Mouse (Mus musculus): Measurements from ENCODE around the gene Rbfox1. TPM values are rescaled to one million over a fixed set of nuclear protein-coding genes. Genes with fewer than 3 reads are reported as not detected.

Rbfox1 gene
- polyA plus RNA-seq, 1 experiment from 2014 or later: 148 TPM

DNA sequence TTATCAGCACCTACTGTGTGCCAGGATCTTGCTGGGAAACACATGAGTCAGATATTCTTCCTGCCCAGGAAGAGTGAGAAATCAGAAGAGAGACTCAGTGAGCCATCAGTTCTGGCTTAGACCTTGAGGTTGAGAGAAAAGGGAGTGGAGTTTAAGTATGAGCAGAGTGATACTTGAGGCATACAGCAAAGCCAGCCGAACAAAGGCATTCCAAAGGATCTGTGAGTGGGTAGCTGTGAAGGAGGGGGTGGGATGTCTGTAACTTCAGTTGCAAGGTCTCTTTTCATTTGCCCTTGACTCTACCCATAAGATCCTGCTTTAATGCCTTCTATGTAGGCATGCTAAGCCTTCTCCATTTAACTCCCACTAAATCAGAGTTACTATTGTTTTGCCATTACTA lies 1359.2 kb downstream of the Rbfox1 start:
- no peak for ATAC-seq (ENCODE audit: low FRiP score)
- Histone ChIP-seq H3K9me3 (no peaks in the 10 kb centered on the region), H3K27me3 (no peaks in the 10 kb centered on the region), H3K4me2 (no peak overlapping the region), H3K27ac (no peak overlapping the region), H3K9ac (no peak overlapping the region), H3K36me3 (no peaks in the 10 kb centered on the region), H3K4me1 (replicated peaks) (no peaks in the 10 kb centered on the region), H3K4me3 (no peak overlapping the region)
- 63% methylated on average over 1 of the region's 1 CpGs for WGBS

DNA sequence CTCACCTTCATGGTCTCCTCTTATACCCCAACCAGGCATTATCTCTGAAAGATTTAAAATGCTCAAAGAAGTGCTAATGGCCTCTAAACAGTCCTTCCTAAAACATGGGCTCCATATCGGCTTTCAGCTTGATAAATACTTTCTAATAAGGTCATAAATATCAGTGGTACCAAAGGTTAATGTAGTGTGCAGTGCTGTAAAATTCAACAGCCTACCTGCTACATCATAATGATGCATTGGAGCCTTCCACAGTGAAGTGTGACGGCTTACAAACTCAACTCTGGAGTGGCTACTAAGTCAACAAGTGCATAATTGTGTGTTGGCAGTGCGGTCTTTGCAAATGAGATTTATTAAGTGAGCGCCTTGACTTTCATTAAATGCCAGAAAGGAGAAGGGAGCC lies 1366.5 kb downstream of the Rbfox1 start:
- Histone ChIP-seq H3K4me2 (no peak overlapping the region), H3K9me3 (no peaks in the 10 kb centered on the region), H3K27me3 (no peaks in the 10 kb centered on the region), H3K4me3 (no peak overlapping the region), H3K36me3 (no peaks in the 10 kb centered on the region), H3K4me1 (replicated peaks) (peaks cover 7% of the 10 kb centered on the region; the same call in 1 of the 2 replicates), H3K27ac (no peak overlapping the region), H3K9ac (no peak overlapping the region)
- no peak for ATAC-seq (ENCODE audit: low FRiP score)
- 74% methylated on average over 4 of the region's 4 CpGs for WGBS

DNA sequence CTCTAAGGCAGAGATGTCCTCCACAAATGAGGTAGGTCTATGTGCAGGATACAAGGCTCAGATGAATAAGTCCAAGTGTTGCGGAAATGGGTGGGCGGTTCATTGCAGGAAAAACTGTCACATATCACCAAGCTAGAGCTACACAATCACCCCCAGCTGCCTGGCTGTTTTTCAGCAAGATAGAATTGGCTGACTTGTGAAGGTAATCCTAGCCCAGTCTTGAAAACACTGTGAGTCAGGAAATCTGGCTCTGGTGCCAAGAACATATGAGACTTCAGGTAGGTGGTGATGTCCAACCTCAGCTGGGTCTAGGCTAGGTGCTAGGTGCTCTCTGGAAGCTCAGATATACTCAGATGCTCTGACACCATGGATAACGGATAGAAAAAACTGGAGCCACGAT lies 1372.2 kb downstream of the Rbfox1 start:
- Histone ChIP-seq H3K27me3 (no peaks in the 10 kb centered on the region), H3K4me3 (no peak overlapping the region), H3K9ac (no peak overlapping the region), H3K36me3 (no peaks in the 10 kb centered on the region), H3K27ac (no peak overlapping the region), H3K9me3 (no peaks in the 10 kb centered on the region), H3K4me1 (replicated peaks) (no peaks in the 10 kb centered on the region), H3K4me2 (no peak overlapping the region)
- no peak for ATAC-seq (ENCODE audit: low FRiP score)
- WGBS: 96% methylated on average over 4 of the region's 4 CpGs

DNA sequence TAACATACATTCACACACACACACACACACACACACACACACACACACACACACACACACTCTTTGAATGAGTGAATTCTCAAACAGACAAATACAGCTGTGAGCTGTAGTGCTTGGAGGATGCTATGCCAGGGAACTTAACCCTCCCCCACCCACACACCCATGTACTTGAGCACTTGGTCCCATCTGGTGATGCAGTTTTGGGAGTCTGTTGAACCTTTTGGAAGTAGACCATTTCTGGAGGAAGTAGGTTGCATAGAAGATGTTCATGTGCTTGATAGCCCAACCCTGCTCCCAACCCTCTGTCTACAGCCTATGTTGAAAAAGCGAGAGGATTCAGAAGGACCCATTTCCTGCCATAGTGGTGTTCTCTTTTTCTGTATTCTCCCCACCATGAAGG lies 1378.1 kb downstream of the Rbfox1 start:
- Histone ChIP-seq H3K27me3 (no peaks in the 10 kb centered on the region), H3K4me1 (replicated peaks) (0 out of 2 replicates have a peak, but pooled peaks cover 5% of the 10 kb centered on the region), H3K4me2 (no peak overlapping the region), H3K36me3 (no peaks in the 10 kb centered on the region), H3K9me3 (no peaks in the 10 kb centered on the region), H3K9ac (no peak overlapping the region), H3K27ac (no peak overlapping the region), H3K4me3 (no peak overlapping the region)
- ATAC-seq (ENCODE audit: low FRiP score): no peak
- WGBS: 100% methylated on average over 1 of the region's 1 CpGs

DNA sequence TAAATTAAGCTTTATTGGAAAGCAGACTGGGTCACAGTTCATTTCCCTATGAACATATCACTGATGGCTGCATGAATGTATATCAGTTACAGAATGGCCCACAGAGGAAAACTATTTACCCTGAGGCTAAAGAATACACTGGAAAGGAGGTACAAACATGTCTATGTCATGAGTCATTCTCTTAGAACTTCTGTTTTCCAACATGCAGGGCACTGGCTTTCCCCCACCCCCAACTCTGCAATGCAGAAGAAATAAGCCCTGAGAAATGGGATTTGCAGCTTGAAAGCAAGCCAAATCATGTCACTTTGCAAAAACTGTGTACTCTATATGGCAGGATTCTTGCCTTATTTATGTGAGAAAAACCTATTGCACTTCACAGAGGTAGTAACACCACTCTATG lies 1380.6 kb downstream of the Rbfox1 start:
- Histone ChIP-seq H3K9me3 (no peaks in the 10 kb centered on the region), H3K36me3 (no peaks in the 10 kb centered on the region), H3K4me1 (replicated peaks) (peaks cover 5% of the 10 kb centered on the region; the same call in 1 of the 2 replicates), H3K27me3 (no peaks in the 10 kb centered on the region), H3K9ac (no peak overlapping the region), H3K4me2 (no peak overlapping the region), H3K4me3 (no peak overlapping the region), H3K27ac (no peak overlapping the region)
- no peak for ATAC-seq (ENCODE audit: low FRiP score)

DNA sequence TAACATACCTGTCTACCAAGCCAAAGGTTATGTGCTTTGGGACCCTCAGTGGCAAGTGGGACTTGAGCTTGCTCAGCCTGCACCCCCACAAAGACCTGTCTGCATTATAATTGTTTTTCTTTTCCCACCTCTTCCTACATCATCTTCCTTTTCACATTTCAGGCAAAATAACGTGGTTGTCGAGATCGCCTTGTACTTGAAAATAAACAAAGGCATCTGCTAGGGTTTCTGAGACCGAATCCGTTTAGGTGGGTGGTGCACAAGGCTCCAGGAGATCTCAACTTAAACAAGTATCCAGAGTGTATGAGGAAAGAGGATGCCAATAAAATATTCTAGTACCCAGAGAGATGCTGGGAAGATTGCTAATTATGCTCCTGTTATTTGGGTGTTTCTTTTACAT lies 1390.3 kb downstream of the Rbfox1 start:
- H3K4me2 ChIP-seq: no peak overlapping the region
- no peaks in the 10 kb centered on the region for H3K27me3 ChIP-seq
- WGBS: 86% methylated on average over 5 of the region's 5 CpGs
- no peaks in the 10 kb centered on the region for H3K9me3 ChIP-seq
- no peak overlapping the region for H3K4me3 ChIP-seq
- H3K9ac ChIP-seq: no peak overlapping the region
- no peak overlapping the region for H3K27ac ChIP-seq
- 0 out of 2 replicates have a peak, but pooled peaks cover 4% of the 10 kb centered on the region for H3K4me1 ChIP-seq (replicated peaks)
- ATAC-seq (ENCODE audit: low FRiP score): no peak
- no peaks in the 10 kb centered on the region for H3K36me3 ChIP-seq

DNA sequence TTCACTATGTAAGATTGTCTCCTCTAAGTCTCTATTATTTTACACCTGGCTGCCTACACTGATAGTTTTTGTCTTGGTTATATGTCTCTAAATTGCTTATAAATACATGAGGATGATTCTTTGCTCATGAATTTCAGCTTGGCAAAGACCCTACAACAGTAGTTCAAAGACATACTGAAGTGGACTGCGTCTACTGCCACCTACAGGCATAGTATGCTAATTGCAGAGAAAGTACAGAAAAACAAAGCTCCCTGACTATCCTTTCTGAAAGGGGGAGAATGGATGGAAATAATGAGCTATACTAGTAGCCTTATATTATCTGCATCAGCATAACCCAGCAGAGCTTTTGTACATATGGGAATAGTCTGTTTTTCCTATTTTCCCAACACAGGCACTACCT lies 1390.7 kb downstream of the Rbfox1 start:
- H3K4me1 ChIP-seq (replicated peaks): 0 out of 2 replicates have a peak, but pooled peaks cover 4% of the 10 kb centered on the region
- no peak overlapping the region for H3K4me3 ChIP-seq
- 26% methylated on average over 1 of the region's 1 CpGs for WGBS
- H3K9ac ChIP-seq: no peak overlapping the region
- H3K36me3 ChIP-seq: no peaks in the 10 kb centered on the region
- no peak overlapping the region for H3K4me2 ChIP-seq
- H3K27me3 ChIP-seq: no peaks in the 10 kb centered on the region
- H3K27ac ChIP-seq: no peak overlapping the region
- no peak for ATAC-seq (ENCODE audit: low FRiP score)
- no peaks in the 10 kb centered on the region for H3K9me3 ChIP-seq

DNA sequence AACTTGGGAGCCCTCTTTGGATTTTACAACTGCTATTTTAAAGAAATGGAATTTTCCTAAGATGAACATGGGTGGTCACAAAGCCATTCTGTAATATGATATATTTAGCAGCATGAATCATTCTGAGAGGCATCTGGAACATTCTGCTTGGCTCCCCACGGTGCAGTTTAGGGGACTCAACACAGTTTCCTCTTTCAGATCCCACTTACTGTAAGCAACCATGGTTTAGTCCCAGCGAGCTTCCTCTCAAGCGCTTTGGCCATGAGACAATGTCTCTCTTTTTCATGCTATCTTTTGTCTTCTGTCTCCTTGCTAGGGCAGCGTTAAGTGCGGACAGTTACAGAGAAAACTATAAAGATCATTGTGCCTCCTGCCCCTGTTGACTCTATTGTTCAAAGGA lies 1394.4 kb downstream of the Rbfox1 start:
- WGBS: 63% methylated on average over 5 of the region's 5 CpGs
- no peaks in the 10 kb centered on the region for H3K36me3 ChIP-seq
- H3K9me3 ChIP-seq: no peaks in the 10 kb centered on the region
- no peak for ATAC-seq (ENCODE audit: low FRiP score)
- H3K4me3 ChIP-seq: no peak overlapping the region
- no peak overlapping the region; the same call in 1 of the 2 replicates for H3K27ac ChIP-seq
- no peaks in the 10 kb centered on the region for H3K27me3 ChIP-seq
- H3K4me2 ChIP-seq: no peak overlapping the region
- H3K4me1 ChIP-seq (replicated peaks): 0 out of 2 replicates have a peak, but pooled peaks cover 4% of the 10 kb centered on the region
- H3K9ac ChIP-seq: no peak overlapping the region

DNA sequence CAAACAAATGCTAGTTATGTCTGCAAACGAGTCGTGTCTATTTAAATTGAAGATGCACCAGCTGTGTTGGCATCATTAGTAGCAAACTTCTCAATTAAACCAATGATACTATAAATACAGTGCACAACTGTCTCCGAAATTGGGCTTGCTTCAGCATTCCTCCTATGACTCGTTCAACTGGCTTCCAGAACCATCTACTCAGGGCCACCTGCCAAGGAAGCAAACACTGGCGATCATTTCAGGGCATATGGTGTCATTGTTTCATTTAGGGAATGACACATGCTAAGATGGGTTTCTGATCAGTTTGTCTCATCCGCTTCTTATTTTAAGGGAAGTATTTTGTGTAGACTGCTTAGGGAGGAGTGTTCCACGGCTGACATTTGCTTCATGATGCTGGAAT lies 1397.1 kb downstream of the Rbfox1 start:
- H3K4me1 ChIP-seq (replicated peaks): 0 out of 2 replicates have a peak, but pooled peaks cover 4% of the 10 kb centered on the region
- 86% methylated on average over 7 of the region's 7 CpGs for WGBS

DNA sequence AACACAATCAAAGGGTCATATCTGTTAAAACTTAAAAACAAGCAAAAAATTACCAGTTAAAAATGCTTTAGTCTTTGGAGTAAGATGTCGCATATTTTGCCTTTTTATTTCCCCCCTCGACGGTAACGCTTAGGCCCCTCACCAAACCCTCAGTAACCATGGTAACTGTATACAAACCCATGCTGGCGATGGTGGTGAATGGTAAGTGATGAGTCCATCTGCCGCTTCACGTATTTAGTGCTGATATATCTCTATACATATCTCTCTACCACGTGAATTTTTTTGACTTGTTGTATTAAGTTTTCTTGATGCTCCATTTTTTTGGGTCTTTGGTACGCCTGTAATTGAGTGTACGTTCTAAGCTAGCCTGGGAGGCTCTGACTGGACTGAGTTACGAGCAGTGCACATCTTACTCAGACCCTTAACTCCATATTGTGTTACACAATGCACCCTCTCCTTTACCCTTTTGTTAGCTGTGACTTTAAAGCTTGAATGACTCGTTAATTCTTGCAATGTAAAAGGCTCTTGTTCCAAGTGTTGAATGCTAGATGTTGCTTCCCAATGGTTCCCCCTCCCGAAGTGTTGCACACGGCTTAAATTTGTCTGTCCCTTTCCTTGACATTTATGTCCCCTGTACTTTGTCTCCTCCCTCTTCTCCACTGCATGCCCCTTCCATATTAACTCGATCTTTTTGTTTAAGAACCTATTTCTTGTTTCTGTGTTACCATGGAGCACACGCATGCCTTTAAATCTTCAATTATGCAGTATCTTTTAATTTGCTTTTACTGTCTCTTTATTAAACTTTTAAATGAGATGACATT lies 1408.0 kb downstream of the Rbfox1 start:
- no peak overlapping the region for H3K27ac ChIP-seq
- H3K4me1 ChIP-seq (replicated peaks): no peaks in the 10 kb centered on the region
- H3K4me2 ChIP-seq: no peak overlapping the region
- H3K36me3 ChIP-seq: no peaks in the 10 kb centered on the region
- WGBS: 37% methylated on average over 16 of the region's 16 CpGs
- ATAC-seq (ENCODE audit: low FRiP score): no peak
- no peak overlapping the region for H3K9ac ChIP-seq
- H3K27me3 ChIP-seq: no peaks in the 10 kb centered on the region
- no peak overlapping the region for H3K4me3 ChIP-seq
- H3K9me3 ChIP-seq: no peaks in the 10 kb centered on the region

More for the DNA sequence above, 1397.1 kb downstream of the Rbfox1 start:
- H3K36me3 ChIP-seq: no peaks in the 10 kb centered on the region
- no peak for ATAC-seq (ENCODE audit: low FRiP score)
- 0 out of 2 replicates have a peak overlapping the region, but pooled peaks have one; percentile 23 for H3K27ac ChIP-seq
- H3K27me3 ChIP-seq: no peaks in the 10 kb centered on the region
- H3K9ac ChIP-seq: no peak overlapping the region
- H3K9me3 ChIP-seq: no peaks in the 10 kb centered on the region
- H3K4me2 ChIP-seq: no peak overlapping the region
- H3K4me3 ChIP-seq: no peak overlapping the region

DNA sequence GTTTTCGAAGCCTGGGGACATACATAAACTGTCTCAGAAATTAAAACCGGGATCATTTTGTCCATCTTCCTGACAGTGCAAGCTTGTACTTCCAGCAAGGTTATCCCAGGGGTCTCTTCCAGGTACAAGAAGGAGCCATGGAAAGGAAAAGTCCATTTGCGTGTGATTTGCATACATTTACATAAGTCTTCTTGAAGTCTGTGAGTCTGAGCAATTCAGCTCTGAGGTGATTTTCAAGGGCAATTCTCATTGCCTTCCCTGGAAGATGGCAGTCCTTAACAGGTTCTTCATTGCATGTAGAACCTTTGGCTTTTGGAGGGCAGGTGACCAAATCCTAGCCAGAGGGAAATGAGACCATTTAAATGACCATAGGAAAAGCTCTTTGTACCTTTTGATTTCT lies 1417.3 kb downstream of the Rbfox1 start:
- H3K4me2 ChIP-seq: no peak overlapping the region
- H3K9me3 ChIP-seq: no peaks in the 10 kb centered on the region
- H3K4me1 ChIP-seq (replicated peaks): no peaks in the 10 kb centered on the region
- H3K36me3 ChIP-seq: no peaks in the 10 kb centered on the region
- no peak for ATAC-seq (ENCODE audit: low FRiP score)
- 65% methylated on average over 3 of the region's 3 CpGs for WGBS
- no peaks in the 10 kb centered on the region for H3K27me3 ChIP-seq
- 0 out of 2 replicates have a peak overlapping the region, but pooled peaks have one; percentile 18 for H3K27ac ChIP-seq
- H3K4me3 ChIP-seq: no peak overlapping the region
- H3K9ac ChIP-seq: no peak overlapping the region

DNA sequence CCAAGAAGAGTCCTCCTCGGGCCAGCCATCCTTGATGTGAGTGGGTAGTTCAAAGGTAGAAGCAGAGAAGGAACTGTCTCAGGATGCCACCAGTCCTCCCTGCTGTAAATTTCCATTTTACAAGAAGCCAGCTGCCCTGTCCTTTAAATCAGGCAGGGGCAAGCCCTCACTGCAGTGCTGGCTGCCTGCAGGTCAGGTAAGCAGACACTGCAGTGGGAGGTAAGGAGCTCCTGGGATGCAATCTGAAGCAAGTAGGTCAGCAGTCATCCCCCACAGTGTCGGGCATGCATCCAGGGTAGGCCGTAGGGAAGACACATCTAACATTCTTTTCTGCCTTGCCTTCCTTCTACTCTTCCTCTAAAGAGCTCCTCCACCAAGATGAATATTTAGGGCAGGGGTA lies 1444.0 kb downstream of the Rbfox1 start:
- Histone ChIP-seq H3K4me1 (replicated peaks) (no peaks in the 10 kb centered on the region), H3K9ac (no peak overlapping the region), H3K27ac (no peak overlapping the region), H3K4me3 (no peak overlapping the region), H3K27me3 (no peaks in the 10 kb centered on the region), H3K4me2 (no peak overlapping the region), H3K36me3 (0 out of 2 replicates have a peak, but pooled peaks cover 2% of the 10 kb centered on the region), H3K9me3 (no peaks in the 10 kb centered on the region)
- 88% methylated on average over 3 of the region's 3 CpGs for WGBS
- no peak for ATAC-seq (ENCODE audit: low FRiP score)

DNA sequence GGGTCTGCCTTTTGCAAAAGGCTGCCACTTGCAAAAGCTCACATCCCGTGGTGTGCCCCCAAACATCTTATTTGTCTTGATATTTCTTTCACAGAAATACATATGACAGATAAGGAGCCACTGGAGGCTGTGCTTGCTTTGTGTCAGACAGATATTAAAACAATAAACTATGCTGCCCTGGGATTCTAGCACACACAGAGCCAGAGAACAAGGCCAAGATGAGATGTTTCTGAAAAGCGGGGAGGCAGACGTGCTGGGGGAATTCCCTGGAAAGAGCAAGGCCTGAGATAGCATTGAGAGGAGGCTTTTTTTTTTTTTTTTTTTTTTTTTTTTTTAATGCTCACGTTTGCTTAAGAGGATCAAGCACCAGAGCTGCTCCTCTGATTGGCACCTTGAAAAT lies 1456.0 kb downstream of the Rbfox1 start:
- H3K27ac ChIP-seq: peak overlapping the region; percentile 68
- peak; percentile 10; the same call in 1 of the 2 replicates for ATAC-seq (ENCODE audit: low FRiP score)

More for the DNA sequence above, 1456.0 kb downstream of the Rbfox1 start:
- Histone ChIP-seq H3K4me2 (no peak overlapping the region), H3K36me3 (no peaks in the 10 kb centered on the region), H3K9me3 (no peaks in the 10 kb centered on the region), H3K4me3 (no peak overlapping the region), H3K27me3 (no peaks in the 10 kb centered on the region), H3K9ac (no peak overlapping the region), H3K4me1 (replicated peaks) (peaks cover 9% of the 10 kb centered on the region)
- 43% methylated on average over 4 of the region's 4 CpGs for WGBS
